Mouse (Mus musculus) adrenal gland, adult 8-10 months (tissue): ENCODE data around the gene Arid5b. TPM values are rescaled to one million over a fixed set of nuclear protein-coding genes. Genes with fewer than 3 reads are reported as not detected.
A peak's percentile ranks its signal among the peaks of the same experiment; 100 is the strongest.

Source experiments
- DNase-seq: peaks from one replicate; pipeline ENCODE4 v3.0.0; 2022
- total RNA-seq, 4 experiments: library from RNA; stranded (reverse); gene quantifications; 2 replicates each; pipeline ENCODE4 v1.2.4; 2022

The Arid5b gene
- total RNA-seq, 4 experiments from 2014 or later: 22.5 to 34.7 (median 29.4) TPM

DNA sequence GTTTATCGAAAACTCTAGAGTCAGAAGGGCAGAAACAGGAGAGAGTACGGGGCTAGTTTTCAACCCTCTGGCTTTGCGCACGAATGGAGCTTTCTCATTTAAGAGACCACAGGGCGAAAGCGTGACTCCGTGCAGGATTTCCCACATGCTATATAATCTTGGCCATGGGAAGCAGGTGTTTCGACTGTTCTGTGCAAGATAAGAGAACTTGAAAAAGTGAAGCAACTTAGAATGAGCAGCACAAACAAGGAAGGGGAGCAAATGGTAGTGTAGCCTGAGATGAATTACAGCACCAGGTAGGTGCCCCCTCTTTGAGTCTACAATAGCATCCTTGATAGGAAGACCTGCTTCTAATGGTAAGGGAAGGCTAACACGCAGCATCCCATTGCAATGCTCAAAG lies 118.8 kb downstream of the Arid5b start:
- no peak for DNase-seq

DNA sequence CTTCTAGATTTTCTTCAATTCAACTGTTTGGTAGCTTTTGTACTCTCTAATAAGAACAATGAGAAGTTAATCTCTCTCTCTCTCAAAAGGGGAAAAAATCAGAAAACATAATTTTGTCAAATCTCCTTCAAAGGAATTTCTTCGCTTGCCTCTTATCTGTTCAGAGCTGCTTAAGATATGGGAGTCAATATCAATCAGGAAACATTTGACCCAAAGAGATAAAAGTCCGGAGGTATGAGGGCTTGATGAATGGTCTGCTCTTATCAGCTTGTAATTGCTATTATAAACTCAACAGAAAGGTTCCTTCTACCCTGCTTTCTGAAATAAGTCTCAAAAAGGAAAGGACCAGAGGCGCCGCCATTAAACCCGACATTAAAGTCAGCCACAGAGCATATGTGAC lies 120.0 kb downstream of the Arid5b start:
- DNase-seq: no peak

DNA sequence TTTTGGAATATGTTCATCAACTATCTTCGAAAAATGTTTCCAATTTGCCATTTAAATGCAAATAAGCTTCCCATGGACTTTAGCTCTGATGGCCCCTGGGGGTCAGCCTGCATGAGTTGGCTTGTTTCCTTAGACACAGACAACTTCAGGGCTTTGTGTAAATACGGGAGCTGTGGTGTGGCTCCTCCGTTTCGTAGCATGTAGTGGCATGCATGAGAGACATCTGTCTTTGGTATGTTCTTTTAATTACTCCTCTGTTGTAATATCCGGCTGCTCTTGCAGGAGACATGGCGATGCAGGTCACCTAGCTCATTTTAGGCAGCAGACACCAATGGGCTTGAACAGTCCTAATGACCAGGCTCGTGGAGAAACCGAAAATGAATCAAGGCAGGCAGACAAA lies 121.0 kb downstream of the Arid5b start:
- DNase-seq: no peak

DNA sequence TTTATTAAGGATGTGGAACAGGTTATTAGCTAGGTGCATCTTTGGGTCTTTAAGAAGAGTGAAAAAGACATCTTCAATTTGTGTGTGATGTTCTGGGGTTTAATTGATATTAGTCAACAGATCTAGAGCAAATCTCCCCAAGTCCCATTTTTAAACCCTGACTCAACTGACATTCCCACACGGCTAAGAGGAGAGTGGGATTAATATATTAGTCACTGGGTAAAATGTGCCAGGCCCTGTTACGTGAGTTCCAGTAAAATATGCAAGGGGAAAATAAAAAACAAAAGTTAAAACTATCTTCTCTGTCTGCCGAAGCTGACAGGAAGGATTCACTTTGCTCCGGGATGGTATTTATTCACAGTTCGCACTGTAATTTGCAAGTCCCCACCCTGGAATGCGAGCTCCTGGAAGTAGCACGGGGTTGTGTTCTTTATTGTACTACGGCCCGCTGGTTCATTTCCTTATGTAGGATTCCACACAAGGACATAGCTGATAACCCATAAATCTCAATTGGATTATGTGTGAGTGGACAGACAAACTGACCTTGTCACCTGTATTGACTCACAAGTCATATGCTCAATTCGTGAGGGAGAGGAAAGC lies 121.8 kb downstream of the Arid5b start:
- DNase-seq: no peak

DNA sequence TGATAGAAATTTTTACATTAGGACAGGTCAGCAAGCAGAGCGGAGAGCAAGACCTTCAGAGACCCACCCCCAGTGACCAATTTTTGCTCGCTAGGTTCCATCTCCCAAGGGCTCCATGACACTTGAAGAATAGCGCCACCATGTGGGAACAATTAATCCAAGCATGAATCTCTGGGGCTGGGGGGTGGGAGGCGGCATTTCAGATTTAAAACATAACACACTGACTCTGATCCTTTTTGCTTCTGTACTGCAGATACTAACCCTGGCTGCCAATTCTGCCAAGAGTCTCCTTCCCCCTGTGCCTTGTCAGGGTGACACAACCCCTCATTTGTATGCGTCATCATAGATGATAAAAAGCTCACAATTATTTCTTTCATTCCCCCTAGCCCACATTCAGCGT lies 122.4 kb downstream of the Arid5b start:
- no peak for DNase-seq

DNA sequence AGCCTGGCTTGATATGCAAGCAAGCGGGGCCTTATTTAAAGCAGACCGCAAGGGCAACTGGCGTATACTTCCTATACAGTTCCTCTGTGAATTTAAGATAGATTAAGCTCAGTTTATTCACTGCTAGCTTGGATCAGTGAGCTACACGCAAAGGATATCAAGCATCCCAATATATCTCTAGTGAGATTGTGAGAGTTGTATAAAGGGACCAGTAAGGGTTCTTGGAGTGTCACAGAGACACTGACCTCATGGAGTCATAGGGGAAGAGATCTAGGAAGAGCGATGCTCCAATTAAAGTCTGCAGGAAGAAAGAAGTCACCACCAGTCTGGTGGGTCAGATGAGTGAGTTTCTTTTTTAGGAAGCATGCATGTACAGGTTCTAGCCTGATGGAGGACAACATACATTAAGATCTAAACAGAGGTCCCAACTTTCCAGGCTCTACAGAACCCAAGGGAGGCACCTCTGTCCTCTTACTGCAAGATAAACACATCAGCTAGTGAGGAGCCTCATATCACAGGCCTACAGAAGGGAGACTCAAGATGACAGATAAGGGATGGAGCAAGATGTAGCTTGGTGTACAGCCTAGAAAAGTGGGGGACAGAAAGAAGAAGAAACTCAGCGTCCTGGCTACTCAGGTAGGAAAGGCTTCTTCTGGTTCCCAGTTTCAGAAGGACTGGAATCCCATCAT lies 123.0 kb downstream of the Arid5b start:
- no peak for DNase-seq

DNA sequence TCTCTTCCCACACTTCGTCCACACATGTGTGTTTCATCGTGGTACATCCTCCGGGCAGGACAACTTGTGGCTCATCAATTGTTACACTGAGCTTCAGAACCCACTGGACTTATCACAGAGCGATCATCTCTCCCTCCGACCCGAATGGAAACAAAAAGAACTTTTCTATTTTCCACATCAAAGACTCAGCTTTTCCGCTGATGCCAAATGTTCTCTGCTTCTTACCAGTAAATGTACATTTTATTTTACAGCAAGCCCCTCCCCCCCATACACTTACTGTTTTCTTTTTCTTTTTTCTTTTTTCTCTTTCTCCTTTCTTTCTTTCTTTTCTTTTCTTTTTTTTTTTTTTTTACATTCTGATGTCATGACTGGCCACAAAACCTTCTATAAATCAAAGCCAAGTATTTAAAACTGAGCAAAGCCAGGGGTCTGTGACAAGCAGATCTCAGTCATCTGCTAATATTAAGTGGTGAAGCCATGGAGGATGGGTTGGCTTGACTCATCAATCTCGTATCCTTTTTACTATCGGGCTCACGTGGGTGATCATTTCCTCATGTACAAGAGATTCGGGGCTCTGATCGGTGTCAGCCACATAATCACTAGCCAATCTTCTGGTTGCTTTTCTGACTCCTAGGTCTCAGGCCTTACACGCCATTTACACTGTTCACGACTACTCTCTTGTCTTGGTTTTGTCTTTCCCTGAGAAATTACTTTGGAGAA lies 124.3 kb downstream of the Arid5b start:
- no peak for DNase-seq

DNA sequence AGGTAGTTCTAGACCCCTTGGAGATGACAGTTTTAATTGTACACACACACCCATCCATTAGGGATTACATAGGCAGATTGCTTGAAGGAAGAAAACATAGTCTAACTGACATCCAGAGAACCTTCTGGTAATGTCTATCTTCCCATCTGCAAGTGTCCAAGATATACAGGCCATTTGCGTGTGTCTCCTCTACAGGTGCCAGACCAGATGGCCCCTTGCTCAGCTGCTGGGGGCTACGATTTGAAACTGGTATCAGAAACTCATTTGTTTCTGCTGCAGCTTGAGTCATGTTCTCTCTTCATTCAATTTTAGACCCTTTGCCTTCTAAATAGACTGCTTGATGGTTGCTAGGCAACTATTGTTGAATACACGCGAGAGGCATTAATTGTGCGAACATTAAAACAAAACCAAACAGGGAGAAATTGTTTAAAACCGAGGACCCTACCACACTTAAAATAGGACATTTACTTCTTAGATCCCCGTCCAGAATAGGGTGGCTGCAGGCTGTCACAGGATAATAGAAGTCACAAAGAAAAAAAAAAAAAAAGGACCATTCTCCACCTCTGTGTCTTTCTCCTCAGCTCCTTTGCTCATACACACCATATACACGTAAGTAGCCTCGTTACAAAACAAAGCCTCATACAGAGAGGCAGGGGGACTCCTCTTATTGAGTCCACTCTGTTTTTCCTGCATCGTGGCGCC lies 125.0 kb downstream of the Arid5b start:
- DNase-seq: no peak

DNA sequence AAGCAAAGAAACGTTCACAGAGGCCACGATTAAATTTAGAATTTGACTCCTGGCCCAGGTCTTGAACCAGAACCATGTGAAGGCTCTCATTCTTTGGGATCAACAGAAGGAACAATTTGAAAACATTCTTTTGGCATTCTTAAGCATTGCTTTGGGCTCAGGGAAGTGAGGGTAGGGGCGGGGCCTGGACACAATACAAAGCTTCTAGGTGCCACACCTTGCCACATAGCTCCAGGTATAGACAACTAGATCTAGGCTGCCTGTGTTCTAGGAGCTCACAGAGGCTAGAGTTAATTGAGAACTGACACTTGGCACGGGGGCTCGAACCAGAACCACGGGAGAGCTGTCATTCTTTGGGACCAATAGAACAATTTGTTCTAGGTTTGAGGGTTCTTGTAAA lies 130.0 kb downstream of the Arid5b start:
- DNase-seq: no peak

DNA sequence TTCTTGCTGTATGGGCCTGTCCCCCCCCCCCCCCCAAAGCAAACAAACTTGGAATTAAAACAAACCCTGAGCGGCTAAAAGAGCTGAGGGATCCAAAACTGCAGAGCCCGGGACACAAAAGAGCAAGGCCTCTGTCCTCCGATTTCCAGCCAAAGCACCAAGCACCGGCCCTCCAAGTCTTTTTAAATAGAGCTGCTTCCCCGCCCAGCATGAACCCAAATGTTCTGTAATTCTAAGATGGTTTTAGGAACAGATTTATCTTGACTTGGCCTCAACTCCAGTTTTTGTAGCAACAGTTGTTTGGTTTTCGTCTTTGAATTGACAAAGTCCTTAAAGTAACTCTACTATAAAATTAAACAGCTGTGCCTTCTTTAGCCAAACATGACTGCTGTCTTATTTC lies 130.8 kb downstream of the Arid5b start:
- no peak for DNase-seq

DNA sequence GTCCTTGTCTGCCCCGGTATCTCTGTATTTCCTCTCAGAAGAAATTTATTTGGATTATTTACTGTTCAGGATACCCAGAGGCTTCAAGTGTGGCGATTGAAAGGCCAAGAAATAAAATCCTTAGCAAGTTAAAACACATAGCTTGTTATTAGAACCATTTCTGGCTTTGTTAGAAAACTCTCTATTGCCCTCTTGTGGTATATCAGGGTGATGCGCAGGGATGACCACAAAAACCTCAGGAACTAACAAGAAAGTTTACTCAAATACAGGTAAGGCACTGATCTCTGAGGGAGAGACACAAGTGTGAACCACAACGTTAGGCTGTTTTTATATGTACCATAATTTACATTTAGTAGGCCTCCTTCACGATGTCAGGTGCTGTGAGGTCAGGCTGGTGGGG lies 131.7 kb downstream of the Arid5b start:
- DNase-seq: no peak

DNA sequence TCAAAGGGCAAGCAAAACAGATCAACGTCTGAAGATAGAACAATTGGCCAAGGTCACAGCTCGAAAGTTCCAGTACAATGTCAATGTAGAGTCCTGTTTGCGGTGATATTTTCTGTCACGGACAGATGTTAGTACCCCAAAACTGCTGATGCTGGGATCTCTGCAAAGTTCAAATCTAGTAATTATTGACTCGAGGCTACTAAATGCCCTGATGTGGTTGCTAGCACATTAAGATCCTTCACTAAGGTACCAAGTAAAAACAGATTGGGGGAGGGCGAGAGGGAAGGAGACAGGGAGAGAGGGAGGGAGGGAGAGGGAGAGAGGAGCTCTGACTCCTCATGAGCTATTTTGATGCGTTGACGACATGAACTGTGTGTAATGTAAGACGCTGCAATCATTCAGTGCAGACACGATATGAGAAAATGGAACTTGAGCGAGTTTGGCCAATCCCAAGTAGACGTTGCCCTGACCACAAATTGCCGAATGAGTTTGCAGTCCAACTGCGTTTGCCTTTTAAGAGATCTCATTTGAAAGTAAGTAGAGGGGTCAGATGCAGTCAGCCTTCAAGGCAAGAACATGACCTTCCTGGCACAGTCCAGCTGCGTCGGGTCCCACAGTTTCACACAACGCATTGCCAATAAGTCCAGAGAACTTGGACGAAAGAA lies 133.1 kb downstream of the Arid5b start:
- DNase-seq: no peak

DNA sequence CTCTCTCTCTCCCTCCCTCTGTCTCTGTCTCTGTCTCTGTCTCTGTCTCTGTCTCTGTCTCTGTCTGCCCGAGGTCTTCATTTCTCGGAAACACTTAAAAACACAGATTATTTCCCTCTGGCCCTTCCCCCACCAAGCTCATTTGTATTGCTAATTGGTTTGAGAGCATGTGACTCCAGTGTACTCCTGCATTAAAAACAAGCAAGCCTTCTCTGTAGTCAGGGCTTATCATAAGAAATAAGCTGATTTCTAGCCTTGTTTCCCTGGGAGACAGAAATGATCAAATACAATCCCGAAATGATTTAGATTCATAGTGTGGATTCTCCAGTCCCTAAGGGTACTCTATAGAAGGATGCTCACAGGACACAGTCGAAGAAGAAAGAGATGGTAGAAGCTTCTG lies 136.0 kb downstream of the Arid5b start:
- DNase-seq: no peak

DNA sequence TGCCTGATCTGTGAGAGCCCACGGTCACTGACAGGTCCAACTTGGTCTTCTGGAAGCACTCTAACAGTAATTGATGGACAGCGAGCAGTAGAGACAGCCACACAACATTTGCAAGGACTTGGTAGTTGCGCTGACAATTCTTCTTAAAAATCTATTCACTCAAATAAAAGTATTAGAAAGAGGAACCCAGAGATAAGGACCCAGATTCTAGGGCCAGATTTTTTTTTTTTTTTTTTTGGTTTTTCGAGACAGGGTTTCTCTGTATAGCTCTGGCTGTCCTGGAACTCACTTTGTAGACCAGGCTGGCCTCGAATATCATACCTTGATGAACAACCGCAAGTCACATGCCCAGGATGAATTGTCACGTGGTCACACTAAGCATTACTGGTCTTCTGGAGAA lies 137.0 kb downstream of the Arid5b start:
- DNase-seq: no peak

DNA sequence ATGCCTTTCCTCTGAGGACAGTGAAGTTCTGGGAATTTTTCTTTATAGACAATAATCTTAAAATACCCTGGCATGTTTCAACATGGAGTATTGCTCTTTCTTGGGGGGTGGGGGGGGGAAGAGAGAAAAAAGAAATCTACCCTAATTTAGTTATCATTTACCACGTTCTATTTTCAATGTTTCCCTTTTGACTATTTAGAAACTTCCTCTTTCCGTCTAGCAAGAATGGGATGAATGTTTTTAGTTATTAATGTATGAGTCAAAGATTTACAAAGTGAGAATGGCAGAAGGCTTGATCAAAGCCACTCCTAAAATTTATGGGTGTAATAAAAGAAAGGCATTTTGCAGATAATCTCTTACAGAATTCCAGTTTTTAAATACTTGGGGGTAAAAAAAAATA lies 137.7 kb downstream of the Arid5b start:
- no peak for DNase-seq

DNA sequence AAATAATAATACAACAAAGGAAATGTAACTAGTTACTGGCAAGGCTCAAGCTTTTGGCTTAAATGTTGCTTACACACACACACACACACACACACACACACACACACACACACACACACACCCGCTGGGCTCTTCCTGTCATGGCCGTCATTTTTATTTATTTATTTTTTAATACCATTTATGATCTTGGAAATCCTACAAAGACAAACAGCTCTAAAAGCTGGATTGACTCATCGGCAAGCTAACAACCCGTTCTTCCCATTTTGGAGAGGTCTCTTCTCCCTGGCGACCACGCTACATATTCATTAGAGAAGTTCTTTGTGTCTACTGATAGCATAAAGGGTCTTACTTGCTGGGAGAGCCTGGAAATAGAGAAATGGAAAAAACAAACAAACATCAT lies 138.2 kb downstream of the Arid5b start:
- DNase-seq: no peak

DNA sequence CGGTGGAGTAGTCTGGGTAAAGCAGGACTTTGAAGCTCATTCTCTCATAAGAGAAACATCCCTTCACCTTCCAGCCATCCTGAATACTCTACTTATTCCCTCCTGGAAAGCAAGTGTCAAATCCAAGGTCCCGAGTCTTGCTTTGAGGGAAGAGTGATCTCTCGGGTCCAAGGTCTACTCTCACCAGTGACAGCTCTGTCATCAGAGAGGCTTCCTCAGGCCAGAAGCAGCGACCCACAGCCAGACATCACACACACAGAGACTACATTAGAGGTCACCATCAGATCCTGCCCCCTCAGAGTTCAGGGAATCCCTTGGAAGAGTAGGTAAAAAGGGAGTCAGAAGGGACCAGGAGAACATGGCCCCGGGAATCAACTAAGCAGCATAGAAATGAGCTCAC lies 140.4 kb downstream of the Arid5b start:
- DNase-seq: no peak

DNA sequence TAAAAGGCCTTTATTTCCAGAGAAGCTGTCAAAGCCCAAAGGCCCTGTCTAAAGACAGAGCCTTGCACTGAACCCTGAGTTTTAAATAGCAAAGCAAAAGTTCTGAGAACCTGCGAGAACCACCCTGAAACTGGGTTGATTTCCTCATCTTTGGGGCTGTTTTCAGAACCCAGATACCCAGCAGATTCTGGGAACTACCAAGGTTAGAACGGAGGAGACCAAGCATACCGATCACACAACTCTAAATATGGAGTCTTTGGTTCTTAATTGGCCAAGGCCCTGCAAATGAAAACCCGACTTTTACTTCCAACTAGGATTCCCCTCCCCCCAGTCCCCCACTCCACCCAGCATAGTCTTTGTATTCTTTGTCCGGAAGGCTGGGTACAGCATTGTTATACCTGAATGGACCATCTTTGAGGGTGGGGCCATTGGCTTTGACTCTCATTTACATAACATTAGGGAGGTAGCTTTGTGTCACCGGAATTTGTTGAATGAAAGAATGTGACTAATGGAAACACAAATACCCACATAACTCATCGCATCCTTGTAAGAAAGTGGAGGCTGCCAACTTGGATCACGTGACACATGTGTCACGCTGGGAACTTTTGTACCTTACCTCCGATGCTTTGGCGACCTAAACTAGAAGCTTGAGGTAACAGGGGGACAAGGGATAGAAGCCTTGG lies 141.2 kb downstream of the Arid5b start:
- DNase-seq: no peak

DNA sequence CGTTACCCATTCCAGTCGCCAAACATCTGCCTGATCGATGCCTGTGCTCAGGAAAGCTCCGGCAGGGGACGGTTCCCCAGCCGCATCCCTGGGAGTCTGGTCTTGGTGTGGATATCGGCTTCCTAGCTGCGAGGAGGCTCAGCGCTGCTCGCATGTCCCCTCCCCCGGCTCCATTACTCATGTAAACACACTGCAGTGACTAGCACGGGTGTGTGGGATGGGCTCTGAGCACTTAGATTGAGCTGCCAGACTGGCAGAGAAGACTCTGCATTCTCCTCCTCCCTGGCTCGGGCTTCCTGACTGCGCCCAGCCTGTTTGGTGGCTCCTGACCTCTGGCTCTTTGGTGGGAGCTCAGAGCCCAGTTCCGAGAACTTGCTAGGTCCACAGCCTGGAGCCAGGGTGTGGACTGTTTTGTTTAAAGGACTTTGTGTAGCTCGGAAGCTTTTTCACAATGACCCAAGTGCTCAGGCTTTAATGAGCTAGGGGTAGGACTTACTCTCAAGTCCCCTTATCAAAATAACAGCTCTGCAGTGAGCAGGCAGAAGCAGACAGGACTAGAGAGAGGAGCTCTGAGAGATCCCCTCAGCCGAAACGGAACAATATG lies 142.0 kb downstream of the Arid5b start:
- DNase-seq: peak; percentile 85

DNA sequence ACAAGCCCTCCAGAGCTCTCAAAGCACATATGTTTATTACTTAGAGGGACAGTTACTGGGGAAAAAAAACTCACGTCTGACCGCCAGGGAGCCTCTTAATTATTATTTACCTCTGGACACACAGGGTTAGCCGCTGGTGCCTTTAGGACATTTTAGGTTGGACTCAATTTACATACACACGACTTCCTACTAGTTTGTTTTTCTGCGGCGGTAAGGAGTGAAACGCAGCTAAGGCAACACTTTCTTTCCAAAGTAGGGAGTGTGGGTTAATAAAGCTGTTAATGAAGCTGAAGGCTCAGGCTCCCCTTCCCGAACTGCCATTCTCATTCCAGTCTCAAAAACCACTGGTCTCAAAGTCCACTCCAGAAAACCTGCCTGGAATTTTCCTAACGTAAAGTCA lies 142.5 kb downstream of the Arid5b start:
- DNase-seq: no peak

DNA sequence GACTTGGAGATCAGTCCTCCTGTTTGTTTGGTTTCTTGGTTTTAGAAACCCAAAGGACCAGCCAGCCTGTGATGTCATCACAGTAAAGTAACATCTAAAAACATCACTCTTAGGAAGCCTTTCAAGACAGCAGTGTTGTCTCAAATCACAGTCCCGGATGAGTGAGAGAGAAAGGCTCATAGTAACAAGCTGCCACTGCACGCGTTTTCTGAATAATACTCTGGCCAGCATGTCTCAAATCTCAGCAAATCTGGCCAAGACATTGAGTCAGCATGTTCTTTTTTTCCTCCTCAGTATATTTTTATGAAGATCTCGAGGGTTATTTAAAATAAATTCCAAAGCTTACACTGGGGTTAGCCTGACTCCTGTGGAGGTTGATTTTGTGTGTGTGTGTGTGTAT lies 143.1 kb downstream of the Arid5b start:
- no peak for DNase-seq

DNA sequence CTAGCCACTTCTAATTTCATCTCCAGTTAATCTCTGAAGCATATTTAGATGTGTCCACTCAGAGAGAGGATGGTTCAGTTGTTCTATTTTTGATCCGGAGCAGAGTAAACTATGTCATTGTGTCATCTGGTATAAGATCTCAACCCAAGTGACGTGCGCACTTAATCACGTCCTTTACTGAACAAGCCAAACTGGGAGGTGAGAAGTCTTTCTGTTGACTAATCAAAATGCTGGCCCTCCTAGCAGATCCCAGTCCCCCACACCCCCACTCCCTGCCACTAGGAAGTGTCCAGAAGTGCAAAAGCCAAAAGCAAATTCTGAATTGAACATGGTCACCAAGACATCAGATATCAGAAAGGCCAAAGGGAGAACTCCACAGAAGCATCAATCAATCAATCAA lies 144.0 kb downstream of the Arid5b start:
- DNase-seq: no peak
